Mouse (Mus musculus) ES-CJ7 (cell line): ENCODE measurements around the gene Fut2.

ENCODE experiments used
- DNase-seq: peaks from one replicate; pipeline ENCODE4 v3.0.0; 2011; ENCODE audit warnings: low read depth, low spot score

Fut2 gene

DNA sequence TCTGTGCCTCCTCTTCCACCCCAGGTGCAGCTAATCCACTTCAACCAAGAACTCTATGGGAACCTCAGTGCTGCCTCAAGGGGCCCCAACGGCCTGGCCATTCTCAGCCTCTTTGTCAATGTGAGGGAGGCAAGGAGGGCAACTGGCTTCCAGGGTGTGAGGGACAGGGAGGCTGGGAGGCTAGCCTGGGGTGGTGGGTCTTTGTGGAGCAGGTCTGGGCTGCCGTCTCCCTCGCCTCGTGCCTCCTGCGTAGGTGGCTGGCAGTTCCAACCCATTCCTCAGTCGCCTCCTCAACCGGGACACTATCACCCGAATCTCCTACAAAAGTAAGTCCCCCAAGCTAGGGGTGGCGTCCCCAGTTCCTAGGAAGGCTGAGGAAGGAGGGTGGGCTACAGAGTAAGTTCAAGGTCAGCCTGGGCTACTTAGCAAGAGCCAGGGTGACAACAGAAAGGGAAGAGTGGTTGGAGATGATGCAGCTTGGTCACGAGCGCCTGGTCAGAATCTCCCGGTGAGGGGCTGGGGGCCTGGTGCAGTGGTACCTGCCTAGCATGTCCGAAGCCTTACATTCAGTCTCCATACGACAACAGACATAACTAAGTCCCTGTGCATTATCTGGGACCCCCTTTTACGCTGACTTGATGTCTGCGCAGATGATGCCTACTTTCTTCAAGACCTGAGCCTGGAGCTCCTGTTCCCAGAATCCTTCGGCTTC, 36.8 kb upstream of the Fut2 start:
- no peak for DNase-seq

DNA sequence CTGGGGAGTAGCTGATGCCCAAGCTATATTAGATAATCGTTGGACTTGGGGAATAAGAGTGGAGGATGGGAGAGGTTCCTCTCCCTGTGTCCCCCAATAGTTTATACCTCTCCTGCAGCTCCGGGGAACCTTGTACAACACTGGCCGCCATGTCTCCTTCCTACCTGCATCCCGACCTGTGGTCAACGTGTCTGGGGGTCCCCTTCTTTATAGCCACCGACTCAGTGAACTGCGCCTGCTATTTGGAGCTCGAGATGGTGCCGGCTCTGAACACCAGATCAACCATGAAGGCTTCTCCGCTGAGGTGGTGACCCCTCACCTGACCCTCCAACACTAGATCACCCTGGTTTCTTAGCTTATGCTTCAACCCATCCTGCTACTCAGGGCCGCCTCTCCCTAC, 36.1 kb upstream of the Fut2 start:
- DNase-seq, result no peak

DNA sequence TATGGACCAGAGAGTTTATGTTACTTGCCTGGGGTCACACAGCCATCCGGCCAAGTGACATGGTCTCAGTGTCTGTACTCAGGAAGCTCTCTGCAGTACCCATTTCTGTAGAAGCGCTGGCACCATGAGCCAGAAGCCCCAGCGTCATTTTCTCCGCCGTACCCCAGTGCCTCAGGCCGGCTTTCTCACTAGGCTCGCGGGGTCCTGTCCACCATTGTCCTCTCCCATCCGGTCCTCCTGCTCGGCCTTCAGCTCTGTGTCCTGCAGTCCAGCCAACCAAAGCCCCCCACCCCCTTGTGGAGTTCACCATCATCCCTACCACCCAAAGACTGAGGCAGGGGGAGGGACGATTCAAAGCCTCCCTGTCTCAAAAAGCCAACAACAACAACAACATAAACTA, 35.4 kb upstream of the Fut2 start:
- DNase-seq, result no peak

DNA sequence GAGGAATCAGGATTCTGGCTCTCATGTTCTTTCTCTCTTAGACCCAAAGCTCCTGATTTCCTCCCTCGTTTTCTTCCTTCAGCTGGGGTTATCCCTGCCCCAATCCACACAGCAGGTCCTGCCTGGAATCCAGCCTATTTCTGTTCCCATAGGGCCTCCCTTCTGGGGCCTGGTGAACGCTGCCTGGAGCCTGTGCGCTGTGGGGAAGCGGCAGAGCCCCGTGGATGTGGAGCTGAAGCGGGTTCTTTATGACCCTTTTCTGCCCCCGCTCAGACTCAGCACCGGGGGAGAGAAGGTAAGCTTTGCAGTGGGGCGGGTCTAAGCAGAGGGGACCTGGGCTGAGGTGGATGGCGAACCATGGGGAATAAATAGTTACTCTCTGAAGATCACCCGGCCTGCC, 34.9 kb upstream of the Fut2 start:
- no peak for DNase-seq

DNA sequence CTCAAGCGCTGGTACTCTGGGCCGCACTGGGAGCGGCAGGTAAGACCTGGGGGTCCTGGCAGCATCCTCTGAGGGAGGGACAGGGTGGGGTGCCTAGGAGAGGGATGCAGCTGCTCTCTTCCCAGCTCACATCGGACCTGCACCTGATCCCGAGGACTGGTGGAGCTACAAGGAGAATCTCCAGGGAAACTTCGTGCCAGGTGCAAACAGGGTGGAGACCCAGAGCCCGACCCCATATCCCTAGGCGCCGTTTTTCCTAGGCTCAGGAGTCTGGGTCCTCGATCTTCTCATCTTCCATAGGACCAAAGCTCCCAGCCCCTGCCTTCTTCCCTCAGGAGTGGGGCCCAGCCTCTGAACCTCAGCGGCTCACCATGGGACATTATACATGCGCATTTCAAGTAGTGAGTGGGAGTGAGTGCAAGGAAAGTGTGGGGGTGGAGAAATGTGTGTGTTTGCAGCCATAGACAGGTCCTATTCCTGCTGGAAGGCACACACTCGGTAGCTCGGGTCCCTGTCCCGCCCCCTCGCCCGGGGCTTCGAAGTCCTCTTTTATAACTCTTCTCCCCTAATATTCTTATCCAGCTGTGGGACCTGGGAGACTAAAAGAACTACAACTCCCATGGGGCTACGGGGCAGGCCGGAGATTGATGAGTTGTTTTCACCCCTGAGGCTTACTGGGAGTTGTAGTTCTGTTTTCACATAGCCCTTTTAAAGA, 34.3 kb upstream of the Fut2 start:
- DNase-seq, result peak; percentile 87

DNA sequence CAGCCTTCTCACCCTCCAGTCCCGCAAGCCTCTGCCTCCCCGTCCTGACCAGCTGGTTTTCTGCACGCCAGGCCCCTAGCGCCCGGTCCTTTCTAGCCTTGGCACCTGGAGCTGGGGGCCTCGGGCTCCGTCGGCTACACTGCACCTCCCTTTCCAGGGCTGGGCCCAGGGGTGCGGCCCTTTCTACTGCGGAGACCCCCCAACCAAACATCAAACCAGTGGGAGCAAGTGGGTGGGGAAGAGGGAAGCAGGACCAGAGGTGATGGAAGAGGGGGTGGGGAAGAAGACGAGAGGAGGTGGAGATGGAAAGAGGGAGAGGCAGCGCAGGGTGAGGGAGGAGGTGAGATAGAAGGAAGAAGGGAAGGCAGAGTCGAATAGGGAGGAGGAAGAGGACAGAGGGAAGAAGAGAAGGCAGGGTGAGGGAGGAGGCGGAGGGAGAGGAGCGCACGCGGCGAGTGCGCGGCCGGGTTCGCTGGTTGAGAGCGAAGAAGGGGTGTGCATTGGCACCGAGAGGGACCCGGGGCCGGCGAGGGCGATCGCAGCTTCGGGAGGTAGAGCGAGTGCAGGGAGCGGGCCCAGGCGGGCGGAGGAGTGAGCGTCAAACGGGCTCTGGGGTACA, 33.4 kb upstream of the Fut2 start, which contains the start of gene Car11:
Gene Car11 (plus strand): TSS at position 321 of the 619 bp plus-strand sequence.
- no peak for DNase-seq

DNA sequence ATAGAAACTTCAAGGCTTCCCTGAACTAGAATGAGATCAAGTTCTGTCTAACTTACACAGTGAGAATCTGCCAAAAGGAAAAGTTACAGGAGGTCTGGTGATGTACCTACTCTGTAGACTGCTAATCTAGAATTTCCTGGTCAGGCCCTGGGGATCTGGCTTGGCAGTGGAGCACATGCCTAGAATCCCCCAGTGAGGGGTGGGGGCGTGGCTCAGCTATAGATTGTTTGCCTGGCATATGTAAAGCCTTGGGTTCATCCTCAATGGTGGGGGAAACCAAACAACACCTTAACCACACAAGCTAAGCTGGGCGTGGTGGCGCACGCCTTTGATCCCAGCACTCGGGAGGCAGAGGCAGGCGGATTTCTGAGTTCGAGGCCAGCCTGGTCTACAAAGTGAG, 31.7 kb upstream of the Fut2 start:
- DNase-seq, result no peak

DNA sequence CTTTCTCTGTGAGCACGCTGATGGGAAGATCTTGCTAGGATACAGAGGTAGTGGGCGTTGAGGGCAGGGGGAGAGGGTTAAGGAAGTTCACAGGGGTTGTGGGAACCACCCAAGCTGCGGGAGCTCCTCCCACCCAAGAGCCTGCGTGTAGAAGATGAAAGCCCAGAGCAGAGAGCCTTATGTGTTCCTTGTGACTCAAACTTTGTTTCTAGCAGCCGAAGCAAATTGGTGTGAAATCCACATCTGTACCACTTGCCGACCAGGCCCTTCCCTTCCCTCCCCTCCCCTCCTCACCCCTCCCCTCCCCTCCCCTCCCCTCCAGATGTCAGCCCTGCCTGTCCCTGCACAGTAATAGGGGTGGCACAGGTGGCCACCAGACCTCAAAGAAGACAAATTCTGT, 28.9 kb upstream of the Fut2 start:
- DNase-seq, result no peak

DNA sequence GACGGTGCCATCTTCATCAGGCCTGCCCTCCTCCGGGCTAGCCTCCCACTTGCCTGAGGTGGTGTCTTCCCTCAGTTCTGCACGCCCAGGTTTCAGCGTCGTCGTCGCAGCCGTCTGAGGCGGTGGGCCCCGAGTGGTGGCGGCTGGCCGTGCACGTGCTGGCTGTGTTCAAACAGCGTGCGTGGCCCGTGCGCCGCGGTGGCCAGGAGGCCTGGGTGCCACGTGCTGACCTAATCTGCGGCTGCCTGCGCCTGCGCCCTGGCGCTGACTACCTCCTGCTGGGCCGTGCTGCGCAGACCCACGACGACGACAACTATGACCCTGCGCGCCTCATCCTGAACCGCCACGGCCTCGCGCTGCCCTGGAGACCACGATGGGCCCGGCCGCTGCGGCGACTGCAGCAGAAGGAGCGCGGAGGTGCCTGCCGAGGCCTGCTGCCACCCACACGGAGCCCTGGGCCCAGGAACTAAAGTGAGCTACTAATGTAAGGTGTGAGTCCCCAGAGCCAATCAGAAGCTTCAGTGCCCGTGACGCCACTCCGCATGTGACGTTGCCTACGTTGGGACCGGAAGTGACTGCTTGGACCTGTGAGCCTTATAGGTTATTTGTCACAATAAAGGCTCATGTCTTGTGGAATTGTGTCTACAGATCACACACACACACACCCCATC, 27.9 kb upstream of the Fut2 start, which contains the start of gene Sec1:
Gene Sec1 (minus strand): TSS at position 482 of the 671 bp plus-strand sequence.
- peak; percentile 73 for DNase-seq

DNA sequence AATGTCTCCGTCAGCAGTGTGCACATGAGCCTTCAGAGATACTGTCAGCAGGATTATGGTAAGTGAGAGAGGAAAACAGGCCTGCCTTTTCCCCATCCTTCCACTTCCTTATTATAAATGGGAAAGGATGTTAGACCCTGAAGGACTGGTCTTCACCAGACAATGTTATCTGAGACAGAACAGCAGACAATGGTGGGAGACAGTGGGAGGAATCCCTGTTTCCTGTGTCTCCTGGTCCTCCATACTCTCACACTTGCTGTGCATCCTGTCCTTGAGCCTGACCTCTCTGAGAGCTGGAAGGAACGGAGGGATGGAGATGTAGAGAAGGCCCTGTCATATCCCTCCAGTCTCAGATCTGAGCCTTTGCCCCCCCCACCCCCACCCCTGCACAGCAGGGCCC, 26.2 kb upstream of the Fut2 start:
- no peak for DNase-seq

DNA sequence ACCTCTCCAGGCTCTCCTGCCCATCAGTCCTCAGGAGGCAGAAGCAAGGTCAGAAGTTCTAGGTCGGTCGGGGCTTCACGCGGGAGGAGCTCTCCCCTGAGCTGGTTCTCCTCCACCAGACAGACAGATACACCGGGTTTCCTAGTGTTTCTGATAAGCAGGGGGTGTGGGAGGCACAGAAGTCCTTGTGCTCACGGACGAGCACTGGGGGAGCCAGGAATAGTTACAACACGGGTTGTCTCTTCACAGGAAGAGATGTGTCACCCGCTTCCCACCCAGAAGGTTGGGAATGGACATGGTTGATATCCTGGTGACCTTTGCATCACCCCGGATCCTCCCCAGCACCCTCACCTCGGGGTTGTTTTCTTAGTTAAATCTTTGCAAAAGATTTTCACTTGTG, 23.6 kb upstream of the Fut2 start:
- DNase-seq, result no peak

DNA sequence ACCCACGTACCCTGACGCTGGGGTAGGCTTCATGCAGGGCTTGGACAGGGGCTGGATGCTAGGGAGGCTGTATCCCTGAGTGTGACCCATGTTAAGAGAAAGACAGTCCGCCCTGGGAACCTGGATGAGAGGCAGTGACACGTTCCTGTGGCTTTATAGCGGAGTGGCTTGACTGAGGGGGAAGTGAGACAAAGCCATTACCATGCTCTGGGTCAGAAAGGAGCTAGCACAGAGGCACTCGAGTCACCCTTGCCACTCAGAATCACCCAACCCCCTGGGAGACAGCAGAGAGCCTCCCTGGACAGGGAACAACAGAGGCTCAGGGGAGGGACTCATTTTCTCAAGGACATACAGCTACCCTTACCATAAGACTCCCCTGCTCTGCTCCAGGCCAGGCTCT, 22.9 kb upstream of the Fut2 start:
- no peak for DNase-seq

DNA sequence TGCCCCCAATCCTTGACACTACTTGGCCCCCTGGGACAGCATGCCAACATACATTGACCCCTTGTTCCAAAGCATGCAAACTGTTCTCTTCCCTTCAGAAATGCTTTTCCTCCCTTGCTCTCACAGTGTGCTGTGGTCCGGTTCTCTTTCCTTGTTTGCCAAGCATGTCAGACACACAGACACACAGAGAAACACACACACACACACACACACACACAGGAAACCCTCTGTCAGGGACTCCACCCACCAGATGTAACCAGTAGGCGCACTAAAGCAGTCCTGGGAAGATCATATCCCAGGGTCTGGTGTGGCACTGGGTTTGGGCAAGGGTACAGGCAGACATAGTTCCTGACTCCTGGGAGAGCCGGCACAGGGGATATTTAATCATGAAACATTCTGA, 20.6 kb upstream of the Fut2 start:
- DNase-seq, result no peak

DNA sequence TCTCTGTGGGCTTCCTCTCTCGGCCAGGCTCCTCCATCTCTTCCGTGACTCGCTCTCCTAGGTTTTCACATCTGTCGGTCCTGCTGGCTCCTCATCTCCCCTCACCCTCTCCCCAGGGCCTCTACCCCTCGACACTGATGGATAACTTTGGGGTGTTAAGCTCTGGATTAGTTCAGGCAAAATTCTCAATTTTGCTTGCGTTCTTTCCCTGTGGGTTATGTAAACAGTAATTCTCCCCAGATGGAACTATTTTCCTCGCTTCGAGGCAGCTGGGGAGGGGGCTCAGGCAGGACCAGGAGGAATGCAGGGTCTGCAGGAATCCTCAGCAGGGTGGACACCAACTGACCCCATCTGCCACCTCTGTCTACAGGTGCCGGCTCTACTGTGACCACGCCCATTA, 19.6 kb upstream of the Fut2 start:
- DNase-seq, result no peak

DNA sequence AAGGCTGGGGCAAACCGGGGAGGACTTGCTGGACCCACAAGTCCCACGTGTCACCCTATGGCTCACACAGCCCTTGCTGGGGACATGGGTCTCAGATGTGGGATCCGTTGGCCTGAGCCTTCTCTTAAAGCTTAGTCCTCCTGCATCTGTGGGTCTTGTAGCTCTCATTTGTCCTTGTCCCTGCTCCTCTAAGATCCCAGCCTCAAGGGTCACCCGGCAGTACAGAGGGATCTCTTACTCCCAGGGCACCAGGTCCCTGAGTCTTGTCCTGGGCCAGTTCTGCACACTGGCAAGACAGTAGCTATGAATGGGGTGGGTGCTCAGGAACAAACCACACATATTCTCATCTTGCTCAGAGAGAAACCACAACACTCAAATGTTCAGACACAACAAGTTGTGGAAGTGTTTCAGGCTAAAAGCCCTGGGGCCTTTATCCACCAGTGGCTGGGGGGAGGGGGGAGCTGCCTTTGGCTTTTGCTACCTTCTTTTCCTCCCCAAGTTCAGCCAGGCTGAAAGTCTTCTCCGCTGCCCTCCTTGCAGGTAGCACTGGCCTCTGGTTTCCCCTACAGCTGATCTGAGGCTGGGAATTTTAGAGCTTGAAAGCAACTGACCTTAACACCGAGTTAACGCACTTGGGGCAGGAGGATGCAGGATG, 17.3 kb upstream of the Fut2 start, which contains the start of gene Ntn5:
Gene Ntn5 (plus strand): TSS at position 627 of the 655 bp plus-strand sequence.
- DNase-seq, result no peak

DNA sequence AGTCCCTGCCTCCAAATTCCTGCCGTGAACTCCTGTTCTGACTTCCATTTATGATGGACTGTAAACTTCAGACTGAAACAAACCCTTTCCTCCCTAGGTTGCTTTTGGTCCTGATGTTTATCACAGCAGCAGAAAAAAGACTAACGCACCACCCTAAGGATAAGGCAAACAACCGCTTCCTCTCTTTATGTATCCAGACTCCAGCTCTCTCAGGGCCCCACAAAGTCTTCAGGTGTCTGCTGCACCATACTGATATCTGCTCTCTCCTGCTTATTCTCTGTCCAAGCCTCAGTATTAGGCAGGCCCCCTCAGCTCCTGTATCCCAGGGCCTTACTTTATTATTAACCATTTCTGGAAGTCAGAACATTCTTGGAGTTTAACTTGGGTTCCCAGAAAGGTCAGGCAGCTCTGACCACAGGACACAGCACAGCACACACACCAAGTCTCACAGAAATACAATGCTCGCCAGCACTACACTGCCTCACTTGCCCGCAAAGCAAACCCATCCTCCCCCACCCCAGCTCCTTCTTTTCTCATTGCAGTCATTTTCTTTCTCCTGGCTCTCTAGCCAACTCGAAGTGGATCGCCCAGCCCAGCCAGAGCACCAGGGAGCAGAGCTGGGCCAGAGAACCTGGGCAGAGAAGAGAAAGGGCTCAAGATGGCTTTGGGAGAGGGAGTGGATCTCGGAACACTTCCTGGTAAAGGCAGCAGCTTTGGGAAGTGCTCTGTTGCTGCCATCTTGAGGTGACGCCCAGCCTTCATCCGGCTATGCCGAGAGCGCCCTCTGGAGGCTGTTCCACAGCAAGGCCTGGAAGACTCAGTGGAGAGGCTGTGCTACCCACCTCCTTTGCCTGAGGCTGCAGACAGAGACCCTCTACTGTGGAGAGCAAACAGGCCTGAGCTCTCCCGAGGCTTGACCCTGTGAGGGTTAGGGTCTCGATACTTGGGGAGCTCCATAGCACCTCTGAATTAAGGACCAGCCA, 16.2 kb upstream of the Fut2 start:
- peak; percentile 92 for DNase-seq

DNA sequence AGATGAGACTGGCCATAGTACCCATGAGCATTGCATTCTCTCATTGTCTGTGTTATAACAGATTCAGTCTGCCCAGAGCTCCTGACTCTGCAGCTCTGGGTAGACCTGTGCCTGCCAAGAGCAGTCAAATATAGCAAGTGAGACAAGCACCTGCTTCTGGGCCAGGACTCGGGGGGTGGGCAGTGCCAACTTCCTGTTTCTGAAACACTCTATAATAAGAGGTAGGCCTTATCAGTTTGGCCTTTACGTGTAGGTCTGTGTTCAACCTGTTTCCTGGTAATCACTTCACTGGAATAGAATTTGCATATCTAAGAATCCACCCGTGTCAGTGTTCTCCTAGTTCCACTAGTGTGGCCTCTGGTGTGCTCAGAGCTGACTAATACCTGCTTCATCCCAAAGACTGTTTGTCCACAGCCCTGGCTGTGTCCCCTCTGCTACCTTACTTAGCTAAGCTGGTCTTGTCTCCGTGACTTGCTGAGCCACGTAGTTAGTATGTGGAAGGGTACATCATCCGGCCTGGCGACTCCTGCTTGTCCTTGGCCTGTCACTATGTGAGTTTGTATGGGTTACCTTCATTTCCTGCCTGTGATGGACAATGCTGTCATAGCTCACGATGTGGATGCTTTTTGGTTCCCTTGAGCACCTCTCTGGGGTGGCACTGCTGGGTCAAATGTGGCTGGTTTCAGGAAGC, 15.0 kb upstream of the Fut2 start:
- no peak for DNase-seq

DNA sequence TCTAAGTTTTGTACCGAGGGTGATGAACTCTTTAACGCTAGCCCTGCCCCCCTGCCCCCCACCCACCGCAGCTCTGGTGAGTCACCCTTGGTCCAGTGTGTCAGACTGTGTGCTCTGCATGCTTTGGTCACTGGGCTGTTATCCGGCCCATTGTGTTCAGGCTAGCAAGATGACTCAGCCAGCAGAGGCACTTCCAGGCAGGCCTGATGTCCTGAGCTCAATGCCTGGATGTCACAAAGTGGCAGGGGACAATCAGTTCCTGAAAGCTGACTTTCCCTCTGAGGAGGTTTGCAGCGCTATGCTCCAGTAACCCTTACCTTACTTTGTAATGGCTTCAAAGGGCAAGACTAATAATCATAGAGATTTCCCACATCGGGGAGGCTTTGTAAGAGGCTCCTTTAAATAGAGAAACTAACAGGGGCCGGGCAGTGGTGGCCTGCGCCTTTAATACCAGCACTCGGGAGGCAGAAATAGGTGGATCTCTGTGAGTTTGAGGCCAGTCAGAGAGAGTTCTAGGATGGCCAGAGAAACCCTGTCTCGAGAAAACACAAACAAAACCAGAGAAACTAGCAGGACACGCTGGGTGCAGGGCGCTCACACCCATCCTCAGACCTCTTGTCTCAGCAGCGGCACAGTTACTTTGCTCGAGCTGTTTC, 13.9 kb upstream of the Fut2 start:
- DNase-seq, result no peak

DNA sequence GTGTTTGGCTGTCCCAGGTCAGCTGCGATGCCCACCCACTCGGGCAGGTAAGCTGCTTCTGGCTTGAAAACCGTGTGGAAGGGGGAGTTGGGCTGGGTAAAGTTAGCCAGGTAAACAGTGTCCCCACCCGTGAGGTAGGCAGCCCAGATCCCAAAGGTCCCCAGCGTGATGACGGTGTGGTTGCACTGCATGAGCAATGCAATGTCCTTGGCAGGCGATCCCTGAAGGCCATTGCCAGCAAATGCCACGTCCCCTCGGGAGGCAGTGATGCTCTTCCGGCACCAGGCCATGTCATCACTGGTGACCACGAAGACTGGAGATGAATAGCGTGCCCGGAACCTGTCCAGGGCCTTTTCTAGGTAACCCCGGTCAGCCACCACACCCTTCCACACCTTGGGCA, 12.3 kb upstream of the Fut2 start:
- DNase-seq, result no peak
